Mouse (Mus musculus) olfactory bulb, adult 2 months (tissue): ENCODE data around the gene Trim72.

Experiments used
- CTCF ChIP-seq: fragments of 200-500 bp; IDR thresholded peaks from 2 replicates; pipeline ENCODE4 v1.5.1; 2012; ENCODE audit warnings: low read depth, mild to moderate bottlenecking, low read length, moderate library complexity; ENCODE audit not compliant: insufficient read depth
- POLR2A ChIP-seq: fragments of 200-500 bp; IDR thresholded peaks from 2 replicates; pipeline ENCODE4 v1.6.1; 2012; ENCODE audit warnings: mild to moderate bottlenecking, low read depth, low read length, moderate library complexity; ENCODE audit not compliant: insufficient read depth

DNA sequence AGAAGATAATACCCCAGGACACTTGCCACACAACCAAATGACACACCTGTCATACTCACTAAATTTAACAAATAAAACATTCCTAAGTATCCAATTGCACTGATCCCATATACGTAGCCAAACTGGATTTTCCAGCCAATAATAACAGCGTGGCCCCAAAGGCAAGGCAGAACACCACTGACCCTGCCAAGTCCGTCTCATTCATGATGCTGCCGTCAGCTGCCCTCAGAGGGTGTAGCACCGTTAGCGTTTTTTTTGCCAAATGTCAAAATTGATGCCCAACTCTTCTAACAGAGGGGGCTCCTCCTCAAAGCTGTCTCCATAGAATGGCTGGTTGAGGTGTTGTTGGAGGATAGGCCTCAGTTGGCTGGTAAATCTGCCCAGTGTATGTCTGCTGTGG is 12.9 kb downstream of the Trim72 start:
- TF ChIP-seq POLR2A = no peak
- TF ChIP-seq CTCF = no peak
